10 mouse cellular contexts compared by ENCODE assay signal in the genomic region with DNA sequence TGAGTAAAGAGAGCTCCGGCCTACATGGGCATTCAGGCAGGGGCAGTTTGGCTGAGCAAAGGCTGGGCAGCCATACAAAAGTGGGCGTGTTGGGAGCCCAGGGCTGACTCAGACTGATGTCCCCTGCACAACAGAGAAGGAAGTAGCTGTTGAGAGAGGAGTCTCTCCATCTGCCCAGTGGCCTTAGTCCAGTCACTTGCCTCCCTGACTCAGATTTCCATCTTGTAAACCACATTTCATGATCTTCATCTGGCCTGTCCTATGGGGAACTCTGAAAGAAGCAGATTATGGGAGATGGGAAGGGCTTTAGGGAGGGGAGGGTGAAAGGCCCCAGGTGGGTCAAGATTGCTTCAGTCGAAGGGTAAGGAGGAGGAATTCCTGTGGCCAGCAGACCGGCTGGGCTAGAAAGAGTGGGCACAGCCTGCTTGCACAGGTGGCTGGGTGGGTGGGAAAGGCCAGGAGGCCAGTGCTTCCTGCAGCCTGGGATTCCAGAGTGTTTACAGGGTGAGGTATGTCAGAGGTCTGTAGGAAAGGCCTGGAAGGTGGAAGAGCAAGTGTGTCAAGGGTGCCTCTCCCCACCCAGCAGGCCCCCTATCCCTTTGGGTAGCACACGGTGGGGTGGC.
DNase-seq lines count a peak whose midpoint lies in the region; ATAC-seq and TF ChIP-seq lines count a peak whose summit lies in the region.
"Had no signal": no experiment of that assay in that cellular context is flagged by ENCODE, and none has a peak within 500 bp of the region (broad histone marks: within the 10 kb centered on the region; RNA-seq: fewer than 3 reads in every experiment).

No protein-coding gene starts in this region.

- H3K4me2 ChIP-seq in kidney, postnatal 0 days (ENCODE audit: low read length): no peak overlapping the region
- H3K4me2 ChIP-seq in lung, postnatal 0 days (replicated peaks; ENCODE audit: low read depth, low read length): 0 out of 2 replicates have a peak overlapping the region, but pooled peaks have one; percentile 4
- no peak overlapping the region for H3K4me2 ChIP-seq in forebrain, embryonic 15.5 days (replicated peaks)
- H3K4me2 ChIP-seq: embryonic facial prominence, embryonic 15.5 days; hindbrain, embryonic 13.5 days; neural tube, embryonic 12.5 days had no signal

- DNase-seq in kidney, postnatal 0 days (ENCODE audit: low spot score): no peak
- DNase-seq in kidney, adult 8-10 months: no peak
- peak; percentile 64 for DNase-seq in 416B (ENCODE audit: low read depth)
- no peak for DNase-seq in lung, postnatal 0 days (ENCODE audit: low spot score)
- no peak for DNase-seq in embryo, embryonic 10 days (ENCODE audit: low spot score)

- no peak overlapping the region for H3K9ac ChIP-seq in kidney, postnatal 0 days (ENCODE audit: low read depth, low read length)
- no peak overlapping the region for H3K9ac ChIP-seq in lung, postnatal 0 days (replicated peaks; ENCODE audit: low read depth)
- no peak overlapping the region for H3K9ac ChIP-seq in forebrain, embryonic 15.5 days (replicated peaks)
- H3K9ac ChIP-seq: embryonic facial prominence, embryonic 15.5 days; hindbrain, embryonic 13.5 days; neural tube, embryonic 12.5 days had no signal

- no peaks in the 10 kb centered on the region for H3K36me3 ChIP-seq in kidney, postnatal 0 days (ENCODE audit: insufficient read depth, low read length)
- H3K36me3 ChIP-seq in lung, postnatal 0 days (ENCODE audit: insufficient read depth, low read length): no peaks in the 10 kb centered on the region
- H3K36me3 ChIP-seq in forebrain, embryonic 15.5 days: no peaks in the 10 kb centered on the region
- H3K36me3 ChIP-seq: embryonic facial prominence, embryonic 15.5 days; hindbrain, embryonic 13.5 days; neural tube, embryonic 12.5 days had no signal

- TF ChIP-seq CTCF in kidney, postnatal 0 days (IDR thresholded peaks at IDR 0.05; ENCODE audit: low read depth): no peak
- TF ChIP-seq CTCF in bone marrow macrophage, adult 2 months (IDR thresholded peaks at IDR 0.05; ENCODE audit: low read depth, low read length): no peak
- TF ChIP-seq CTCF in lung, postnatal 0 days (IDR thresholded peaks at IDR 0.05): no peak

- 0 out of 2 replicates have a peak, but pooled peaks have one; percentile 17 for ATAC-seq in kidney, postnatal 0 days (replicated peaks; ENCODE audit: low FRiP score, low read depth)
- peak; percentile 58 for ATAC-seq in lung, postnatal 0 days
- ATAC-seq in forebrain, embryonic 15.5 days (replicated peaks): no peak

- TF ChIP-seq EP300 in lung, postnatal 0 days (IDR thresholded peaks at IDR 0.05): 0 out of 2 replicates have a peak, but pooled peaks have one; percentile 3

- peak overlapping the region; percentile 62 for H3K27ac ChIP-seq in kidney, postnatal 0 days
- H3K27ac ChIP-seq in bone marrow macrophage, adult 2 months (ENCODE audit: insufficient read depth, low read depth, low read length): peak overlapping the region; percentile 80
- peak overlapping the region; percentile 22 for H3K27ac ChIP-seq in lung, postnatal 0 days (ENCODE audit: low read length)
- no peak overlapping the region for H3K27ac ChIP-seq in forebrain, embryonic 15.5 days (replicated peaks)
- H3K27ac ChIP-seq: hindbrain, embryonic 13.5 days; neural tube, embryonic 12.5 days had no signal

- H3K9me3 ChIP-seq in kidney, postnatal 0 days (replicated peaks; ENCODE audit: low read length): no peaks in the 10 kb centered on the region
- no peaks in the 10 kb centered on the region for H3K9me3 ChIP-seq in lung, postnatal 0 days (ENCODE audit: low read length)
- H3K9me3 ChIP-seq in forebrain, embryonic 15.5 days: no peaks in the 10 kb centered on the region
- H3K9me3 ChIP-seq: embryonic facial prominence, embryonic 15.5 days; hindbrain, embryonic 13.5 days; neural tube, embryonic 12.5 days had no signal

- TF ChIP-seq POLR2A in bone marrow macrophage, adult 2 months (IDR thresholded peaks at IDR 0.05; ENCODE audit: borderline replicate concordance, low read depth, low read length): no peak

- no peaks in the 10 kb centered on the region for H3K27me3 ChIP-seq in kidney, postnatal 0 days (ENCODE audit: insufficient read depth, low read length)
- no peaks in the 10 kb centered on the region for H3K27me3 ChIP-seq in lung, postnatal 0 days (replicated peaks; ENCODE audit: insufficient read depth, low read length)
- no peaks in the 10 kb centered on the region for H3K27me3 ChIP-seq in forebrain, embryonic 15.5 days
- H3K27me3 ChIP-seq: embryonic facial prominence, embryonic 15.5 days; hindbrain, embryonic 13.5 days; neural tube, embryonic 12.5 days had no signal

- H3K4me1 ChIP-seq in kidney, postnatal 0 days (replicated peaks; ENCODE audit: insufficient read depth, low read length): peaks cover 10% of the 10 kb centered on the region; the same call in 1 of the 2 replicates
- peaks cover 60% of the 10 kb centered on the region for H3K4me1 ChIP-seq in bone marrow macrophage, adult 2 months (ENCODE audit: control insufficient read depth, insufficient read depth, low read length)
- H3K4me1 ChIP-seq in lung, postnatal 0 days (ENCODE audit: insufficient read depth, low read depth, low read length): peaks cover 3% of the 10 kb centered on the region; the same call in 1 of the 2 replicates
- H3K4me1 ChIP-seq in forebrain, embryonic 15.5 days: peaks cover 5% of the 10 kb centered on the region; the same call in 1 of the 2 replicates

- 63% methylated on average over 5 of the region's 5 CpGs for WGBS in kidney, postnatal 0 days
- WGBS in lung, postnatal 0 days: 56% methylated on average over 5 of the region's 5 CpGs
- 84% methylated on average over 5 of the region's 5 CpGs for WGBS in forebrain, embryonic 15.5 days

- no peak overlapping the region for H3K4me3 ChIP-seq in kidney, postnatal 0 days (replicated peaks; ENCODE audit: low read depth, low read length)
- no peak overlapping the region for H3K4me3 ChIP-seq in bone marrow macrophage, adult 2 months (ENCODE audit: insufficient read depth, low read length)
- no peak overlapping the region for H3K4me3 ChIP-seq in lung, postnatal 0 days (ENCODE audit: low read depth, low read length)
- H3K4me3 ChIP-seq in forebrain, embryonic 15.5 days: no peak overlapping the region
- H3K4me3 ChIP-seq: embryonic facial prominence, embryonic 15.5 days; hindbrain, embryonic 13.5 days; neural tube, embryonic 12.5 days had no signal
